Mouse (Mus musculus) embryonic facial prominence, embryonic 14.5 days (tissue): Measurements from ENCODE around the gene Tbpl1. TPM values are rescaled to one million over a fixed set of nuclear protein-coding genes. Genes with fewer than 3 reads are reported as not detected.
A peak's percentile ranks its signal among the peaks of the same experiment; 100 is the strongest.

ENCODE experiments used
- ATAC-seq: fragments of 200-750 bp; cut with Nextera tagmentation; 2 replicates; pipeline ENCODE4 v1.8.0; 2017; ENCODE audit warnings: low read depth, moderate number of reproducible peaks, moderate TSS enrichment
- DNase-seq: peaks from one replicate; pipeline ENCODE4 v3.0.0-alpha.2; 2015; ENCODE audit warnings: low spot score
- H3K27ac ChIP-seq: fragments of 300-500 bp; sonication (generic); replicated peaks from 2 replicates; pipeline ENCODE4 v1.5.1; 2014; ENCODE audit warnings: low read depth, mild to moderate bottlenecking, low read length, moderate library complexity
- H3K27me3 ChIP-seq: fragments of 300-500 bp; sonication (generic); replicated peaks from 2 replicates; pipeline ENCODE4 v1.6.1; 2014; ENCODE audit warnings: low read length; ENCODE audit not compliant: control insufficient read depth, insufficient read depth
- H3K36me3 ChIP-seq: fragments of 300-500 bp; sonication (generic); 2 replicates; pipeline ENCODE4 v1.6.1; 2014; ENCODE audit warnings: low read length, mixed read lengths; ENCODE audit not compliant: control insufficient read depth, insufficient read depth
- H3K4me1 ChIP-seq: fragments of 300-500 bp; sonication (generic); 2 replicates; pipeline ENCODE4 v1.6.1; 2014; ENCODE audit warnings: antibody characterized with exemption, low read length; ENCODE audit not compliant: control insufficient read depth, insufficient read depth
- H3K4me2 ChIP-seq: fragments of 300-500 bp; sonication (generic); 2 replicates; pipeline ENCODE4 v1.6.1; 2014; ENCODE audit warnings: low read depth, mild to moderate bottlenecking, low read length, moderate library complexity, mixed read lengths
- H3K4me3 ChIP-seq: fragments of 300-500 bp; sonication (generic); 2 replicates; pipeline ENCODE4 v1.5.1; 2014; ENCODE audit warnings: low read depth, mild to moderate bottlenecking, low read length
- H3K9ac ChIP-seq: fragments of 300-500 bp; sonication (generic); 2 replicates; pipeline ENCODE4 v1.6.1; 2014; ENCODE audit warnings: low read depth, mild to moderate bottlenecking, low read length, moderate library complexity, mixed read lengths
- H3K9me3 ChIP-seq: fragments of 300-500 bp; sonication (generic); 2 replicates; pipeline ENCODE4 v1.6.1; 2016; ENCODE audit warnings: low read length; ENCODE audit not compliant: control insufficient read depth
- WGBS: fragments of 180-500 bp; shearing (Covaris S2); extraction: QIAGEN DNeasy Blood & Tissue Kit; methylation state at CpG from one replicate; pipeline ENCODE4 v1.1.7; 2014; 5-methylcytosine and 5-hydroxymethylcytosine counted together
- microRNA-seq: library from miRNA; unstranded; fragments of <30 nt; microRNA quantifications from one replicate; pipeline ENCODE4, GENCODE M21; 2016; ENCODE audit warnings: borderline number of aligned reads
- polyA plus RNA-seq: library from polyadenylated mRNA; unstranded; fragments of >200 nt; fragmentation: Nextera tagmentation; extraction: Ambion mirVana; gene quantifications from 2 replicates; pipeline ENCODE4 v1.2.1, GENCODE M21; 2014

Gene Tbpl1
- polyA plus RNA-seq, 1 experiment from 2014 or later, result 49.5 TPM

- Histone ChIP-seq H3K4me2 (no peak overlapping the region), H3K27me3 (no peaks in the 10 kb centered on the region), H3K4me1 (peaks cover 14% of the 10 kb centered on the region), H3K36me3 (no peaks in the 10 kb centered on the region), H3K9me3 (no peaks in the 10 kb centered on the region), H3K27ac (no peak overlapping the region), H3K9ac (no peak overlapping the region), H3K4me3 (no peak overlapping the region)
- 87% methylated on average over 5 of the region's 5 CpGs for WGBS
- ATAC-seq, result no peak
- DNase-seq, result no peak
These were observed 71.3 kb downstream of the Tbpl1 start for GRCm38 (mm10) chr10:22660286-22661000.

- Histone ChIP-seq H3K27ac (peak overlapping the region; percentile 46), H3K9ac (no peak overlapping the region), H3K27me3 (no peaks in the 10 kb centered on the region), H3K36me3 (no peaks in the 10 kb centered on the region), H3K4me3 (no peak overlapping the region), H3K4me2 (peak overlapping the region; percentile 44; the same call in 1 of the 2 replicates), H3K9me3 (no peaks in the 10 kb centered on the region), H3K4me1 (peaks cover 14% of the 10 kb centered on the region)
- no peak for DNase-seq
- no peak for ATAC-seq
- 84% methylated on average over 10 of the region's 10 CpGs for WGBS
These were observed 72.4 kb downstream of the Tbpl1 start for GRCm38 (mm10) chr10:22659386-22659725.

- 21% methylated on average over 23 of the region's 23 CpGs for WGBS
- Histone ChIP-seq H3K9me3 (no peaks in the 10 kb centered on the region), H3K27ac (peak overlapping the region; percentile 46)
These were observed 73.0 kb downstream of the Tbpl1 start for GRCm38 (mm10) chr10:22658534-22659385.

More at GRCm38 (mm10) chr10:22658534-22659385, 73.0 kb downstream of the Tbpl1 start:
- peak overlapping the region; percentile 19; the same call in 1 of the 2 replicates for H3K9ac ChIP-seq
- peak overlapping the region; percentile 44 for H3K4me2 ChIP-seq
- no peak overlapping the region for H3K4me3 ChIP-seq
- peak; percentile 92 for ATAC-seq
- peak; percentile 93 for DNase-seq
- H3K36me3 ChIP-seq, result no peaks in the 10 kb centered on the region
- no peaks in the 10 kb centered on the region for H3K27me3 ChIP-seq
- peaks cover 14% of the 10 kb centered on the region for H3K4me1 ChIP-seq

Small RNA genes within 50 kb of the gene (microRNA-seq; reads per million reads assigned to microRNA genes)
- 0.66 reads per million for gene Mir7663

Other genes starting within 250 kb of the Tbpl1 start
- 5.2 and 5.7 TPM in 2 replicates for gene Slc2a12, start 86.9 kb downstream of the Tbpl1 start, polyA plus RNA-seq
- gene Tcf21, start 88.2 kb upstream of the Tbpl1 start, polyA plus RNA-seq, result 2.0 and 3.0 TPM in 2 replicates